Mouse (Mus musculus): ENCODE measurements around the gene Gm21891.
"Not testable (repeated sequence)": the region's sequence is repeated elsewhere in the genome, so short reads cannot be mapped to it uniquely, and the experiment has no call there.

Gm21891 gene

DNA sequence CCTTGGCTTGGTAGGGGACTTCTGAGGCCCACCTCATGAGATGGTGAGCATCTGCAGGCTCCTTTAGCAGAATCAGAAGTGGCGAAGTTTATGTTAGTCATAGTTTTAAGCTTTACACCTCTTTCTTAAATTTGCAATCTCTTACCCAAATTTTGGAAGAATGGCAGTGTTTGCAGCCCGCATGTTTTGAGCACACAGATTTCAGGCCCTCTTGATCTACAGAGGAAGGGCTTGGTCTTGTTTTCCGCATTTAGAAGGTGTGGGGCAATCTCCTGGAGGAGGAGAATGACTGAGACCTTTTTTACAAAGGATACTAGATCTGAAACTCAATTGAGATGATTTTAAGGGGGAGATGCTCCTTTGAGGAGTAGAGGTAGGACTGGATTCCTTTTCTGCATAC, at the start of gene Gm21891:
Gm21891 (minus strand) TSS at position 101 of the 400 bp plus-strand sequence.
- DNase-seq (ENCODE audit: low read depth, low spot score), result not testable (repeated sequence)

DNA sequence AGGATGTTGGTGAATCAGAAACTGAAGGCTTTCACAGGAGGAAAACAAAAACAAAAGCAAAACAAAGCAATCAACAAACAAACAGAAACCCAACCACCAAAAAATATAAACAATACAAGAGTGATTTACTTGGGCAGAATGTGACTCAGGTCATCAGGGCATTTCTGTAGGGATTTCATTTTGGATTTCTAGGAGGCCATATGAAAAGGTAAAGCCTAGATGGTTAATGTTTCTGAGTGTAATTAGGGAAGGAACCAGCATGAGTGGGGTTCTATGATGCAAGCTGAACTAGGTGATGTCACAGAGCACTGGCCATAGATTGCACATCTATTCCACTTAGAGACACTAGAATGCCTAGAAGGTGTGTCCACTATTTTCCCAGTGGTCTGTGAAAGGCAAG, 28.4 kb upstream of the Gm21891 start, which contains the start of gene Gm21425:
Gm21425 (plus strand) TSS at position 301 of the 400 bp plus-strand sequence.
- not testable (repeated sequence) for DNase-seq (ENCODE audit: low read depth, low spot score)
